ENCODE assay signal across 8 mouse cellular contexts in genomic region chr4:149725661-149726350, GRCm38 (mm10). TPM values are rescaled to one million over a fixed set of nuclear protein-coding genes. Genes with fewer than 3 reads are reported as not detected.
DNase-seq lines count a peak whose midpoint lies in the region; ATAC-seq and TF ChIP-seq lines count a peak whose summit lies in the region.

No protein-coding gene starts in this region.

- 74% methylated on average over 15 of the region's 15 CpGs for WGBS in forebrain, embryonic 13.5 days
- WGBS in liver, embryonic 11.5 days: 57% methylated on average over 15 of the region's 15 CpGs

- H3K27ac ChIP-seq in forebrain, embryonic 13.5 days: peak overlapping the region; percentile 14; the same call in 1 of the 2 replicates
- H3K27ac ChIP-seq in liver, embryonic 11.5 days (ENCODE audit: low read depth, low read length): no peak overlapping the region

- H3K4me3 ChIP-seq in forebrain, embryonic 13.5 days: no peak overlapping the region
- no peak overlapping the region for H3K4me3 ChIP-seq in liver, embryonic 11.5 days (ENCODE audit: low read depth, low read length)

- no peak for TF ChIP-seq POLR2A in brain, embryonic 14.5 days (IDR thresholded peaks at IDR 0.05; ENCODE audit: borderline replicate concordance, extremely low read depth, insufficient read depth, insufficient read length, poor library complexity, severe bottlenecking)

- TF ChIP-seq CTCF in brain, embryonic 14.5 days (IDR thresholded peaks at IDR 0.05; ENCODE audit: borderline replicate concordance, extremely low read depth, insufficient read depth, insufficient read length): peak; percentile 73

- no peak overlapping the region for H3K9ac ChIP-seq in forebrain, embryonic 13.5 days
- H3K9ac ChIP-seq in liver, embryonic 11.5 days (ENCODE audit: low read depth, low read length): no peak overlapping the region

- no peaks in the 10 kb centered on the region for H3K9me3 ChIP-seq in forebrain, embryonic 13.5 days (replicated peaks)
- no peaks in the 10 kb centered on the region for H3K9me3 ChIP-seq in liver, embryonic 11.5 days (ENCODE audit: control insufficient read depth, low read length)

- no peak; the same call in 1 of the 2 replicates for ATAC-seq in forebrain, embryonic 13.5 days
- ATAC-seq in liver, embryonic 11.5 days (replicated peaks; ENCODE audit: low FRiP score): peak; percentile 58; the same call in 1 of the 2 replicates

- no peak overlapping the region for H3K4me2 ChIP-seq in forebrain, embryonic 13.5 days
- H3K4me2 ChIP-seq in liver, embryonic 11.5 days: no peak overlapping the region

- H3K4me1 ChIP-seq in forebrain, embryonic 13.5 days: peaks cover 11% of the 10 kb centered on the region; the same call in 1 of the 2 replicates
- H3K4me1 ChIP-seq in liver, embryonic 11.5 days (replicated peaks; ENCODE audit: control insufficient read depth, insufficient read depth, low read length): peaks cover 2% of the 10 kb centered on the region; the same call in 1 of the 2 replicates

- H3K27me3 ChIP-seq in forebrain, embryonic 13.5 days: no peaks in the 10 kb centered on the region
- no peaks in the 10 kb centered on the region for H3K27me3 ChIP-seq in liver, embryonic 11.5 days (replicated peaks; ENCODE audit: control insufficient read depth, insufficient read depth, low read length)

- peaks cover 80% of the 10 kb centered on the region for H3K36me3 ChIP-seq in forebrain, embryonic 13.5 days (ENCODE audit: poor library complexity, severe bottlenecking)
- peaks cover 54% of the 10 kb centered on the region for H3K36me3 ChIP-seq in liver, embryonic 11.5 days (ENCODE audit: control insufficient read depth, insufficient read depth, low read length)

- peak; percentile 48 to 77 for DNase-seq in urinary bladder, adult 18-20 months (ENCODE audit: low spot score in 2 of 2)
- DNase-seq in urinary bladder, postnatal 10 days (ENCODE audit: low spot score): no peak
- DNase-seq in brain, embryonic 14.5 days (ENCODE audit: low read depth): peak; percentile 65
- DNase-seq in induced T-regulatory cell, adult 2 months (ENCODE audit: low read depth): peak; percentile 71
- peak; percentile 68 for DNase-seq in liver, embryonic 11.5 days (ENCODE audit: low spot score)
- DNase-seq in ovary, adult 18-20 months (ENCODE audit: low spot score): peak; percentile 40
- peak; percentile 89 for DNase-seq in thymus, postnatal 4 days

RNA-seq across cellular contexts. Expression of gene Tmem201, which starts 12.0 kb away (rescaled TPM):
- polyA plus RNA-seq in brain, embryonic 14.5 days (2012; rRNA removed): 67.6 and 74.0 TPM in 2 replicates
- 31.0 and 34.6 TPM in 2 replicates for polyA plus RNA-seq in forebrain, embryonic 13.5 days (2015; fragmentation: Nextera tagmentation; extraction: Ambion mirVana)
- 16.8 and 16.9 TPM in 2 replicates for polyA plus RNA-seq in liver, embryonic 11.5 days (2014; fragmentation: Nextera tagmentation; extraction: Ambion mirVana)

RNA-seq across cellular contexts. Expression of gene Pik3cd, which starts 23.4 kb away (rescaled TPM):
- polyA plus RNA-seq in brain, embryonic 14.5 days (2012; rRNA removed): 14.5 and 22.4 TPM in 2 replicates
- 8.0 and 9.0 TPM in 2 replicates for polyA plus RNA-seq in forebrain, embryonic 13.5 days (2015; fragmentation: Nextera tagmentation; extraction: Ambion mirVana)
- 12.6 and 12.9 TPM in 2 replicates for polyA plus RNA-seq in liver, embryonic 11.5 days (2014; fragmentation: Nextera tagmentation; extraction: Ambion mirVana)

RNA-seq across cellular contexts. Expression of gene Slc25a33, which starts 48.3 kb away (rescaled TPM):
- 15.0 and 16.1 TPM in 2 replicates for polyA plus RNA-seq in brain, embryonic 14.5 days (2012; rRNA removed)
- polyA plus RNA-seq in forebrain, embryonic 13.5 days (2015; fragmentation: Nextera tagmentation; extraction: Ambion mirVana): 13.8 and 15.5 TPM in 2 replicates
- 21.9 and 23.2 TPM in 2 replicates for polyA plus RNA-seq in liver, embryonic 11.5 days (2014; fragmentation: Nextera tagmentation; extraction: Ambion mirVana)
